ENCODE assay signal across 8 mouse cellular contexts in genomic region chr19:56396227-56396626, GRCm38 (mm10). TPM values are rescaled to one million over a fixed set of nuclear protein-coding genes. Genes with fewer than 3 reads are reported as not detected.
A peak's percentile ranks its signal among the peaks of the same experiment; 100 is the strongest.
DNase-seq lines count a peak whose midpoint lies in the region; ATAC-seq and TF ChIP-seq lines count a peak whose summit lies in the region.

No protein-coding gene starts in this region.

- no peak overlapping the region for H3K27ac ChIP-seq in forebrain, postnatal 0 days (ENCODE audit: low read depth, low read length)
- peak overlapping the region; percentile 92 for H3K27ac ChIP-seq in liver, postnatal 0 days (ENCODE audit: low read depth)

- no peak for TF ChIP-seq CTCF in forebrain, postnatal 0 days (IDR thresholded peaks at IDR 0.05; ENCODE audit: low read depth)
- TF ChIP-seq CTCF in liver, postnatal 0 days (IDR thresholded peaks at IDR 0.05; ENCODE audit: low read depth) = no peak

- peak overlapping the region; percentile 84 for H3K4me2 ChIP-seq in forebrain, postnatal 0 days (ENCODE audit: low read depth)
- H3K4me2 ChIP-seq in liver, postnatal 0 days (ENCODE audit: low read depth, low read length) = peak overlapping the region; percentile 99

- no peak for TF ChIP-seq EP300 in liver, postnatal 0 days (IDR thresholded peaks at IDR 0.05; ENCODE audit: low read depth)

- H3K4me3 ChIP-seq in forebrain, postnatal 0 days (ENCODE audit: low read depth, low read length) = peak overlapping the region; percentile 63
- peak overlapping the region; percentile 91 for H3K4me3 ChIP-seq in liver, postnatal 0 days (ENCODE audit: low read depth, low read length)

- peaks cover 4% of the 10 kb centered on the region; the same call in 1 of the 2 replicates for H3K27me3 ChIP-seq in forebrain, postnatal 0 days (ENCODE audit: insufficient read depth, low read length)
- no peaks in the 10 kb centered on the region for H3K27me3 ChIP-seq in liver, postnatal 0 days (ENCODE audit: insufficient read depth, low read length)

- no peaks in the 10 kb centered on the region for H3K36me3 ChIP-seq in forebrain, postnatal 0 days (ENCODE audit: insufficient read depth)
- no peaks in the 10 kb centered on the region for H3K36me3 ChIP-seq in liver, postnatal 0 days (replicated peaks; ENCODE audit: insufficient read depth, low read length)

- ATAC-seq in forebrain, postnatal 0 days = no peak
- no peak for ATAC-seq in liver, postnatal 0 days

- H3K9ac ChIP-seq in forebrain, postnatal 0 days = peak overlapping the region; percentile 71
- peak overlapping the region; percentile 94 for H3K9ac ChIP-seq in liver, postnatal 0 days (replicated peaks)

- WGBS in forebrain, postnatal 0 days = 41% methylated on average over 12 of the region's 12 CpGs
- WGBS in liver, postnatal 0 days (ENCODE audit: insufficient replicate concordance) = 19% methylated on average over 12 of the region's 12 CpGs

- no peaks in the 10 kb centered on the region for H3K9me3 ChIP-seq in forebrain, postnatal 0 days (ENCODE audit: low read length)
- H3K9me3 ChIP-seq in liver, postnatal 0 days (ENCODE audit: low read length) = no peaks in the 10 kb centered on the region

- peak; percentile 6 for DNase-seq in embryo, embryonic 10.5 days (ENCODE audit: low spot score)
- no peak for DNase-seq in embryo, embryonic 10 days (ENCODE audit: low spot score)
- peak; percentile 23 for DNase-seq in 416B (ENCODE audit: low read depth)
- DNase-seq in forebrain, postnatal 0 days = peak; percentile 23
- no peak for DNase-seq in liver, postnatal 0 days
- no peak for DNase-seq in frontal cortex, adult 2 months (ENCODE audit: extremely low spot score in 1 of 2, low spot score in 1 of 2)
- no peak for DNase-seq in urinary bladder, adult 18-20 months (ENCODE audit: low spot score in 2 of 2)
- DNase-seq in ovary, postnatal 14 days (ENCODE audit: low spot score) = no peak

- H3K4me1 ChIP-seq in forebrain, postnatal 0 days (ENCODE audit: insufficient read depth) = no peaks in the 10 kb centered on the region
- peaks cover 57% of the 10 kb centered on the region for H3K4me1 ChIP-seq in liver, postnatal 0 days (ENCODE audit: insufficient read depth)

RNA-seq across cellular contexts. Expression of gene Casp7, which starts 0.7 kb away (rescaled TPM):
- total RNA-seq in forebrain, postnatal 0 days (2014; rRNA removed) = 21.4 and 23.7 TPM in 2 replicates
- polyA plus RNA-seq in forebrain, postnatal 0 days (2015; fragmentation: Nextera tagmentation; extraction: Ambion mirVana) = 23.8 and 28.8 TPM in 2 replicates
- polyA plus RNA-seq in liver, postnatal 0 days (2015; fragmentation: Nextera tagmentation; extraction: Ambion mirVana) = 9.8 and 10.1 TPM in 2 replicates
- 5.1 and 5.3 TPM in 2 replicates for polyA plus RNA-seq in frontal cortex, adult 2 months (2012; rRNA removed)

RNA-seq across cellular contexts. Expression of gene Nrap, which starts 6.4 kb away (rescaled TPM):
- total RNA-seq in forebrain, postnatal 0 days (2014; rRNA removed) = 0.76 and 0.85 TPM in 2 replicates
- polyA plus RNA-seq in forebrain, postnatal 0 days (2015; fragmentation: Nextera tagmentation; extraction: Ambion mirVana) = 0.64 and 0.86 TPM in 2 replicates
- 0.16 and 0.47 TPM in 2 replicates for polyA plus RNA-seq in liver, postnatal 0 days (2015; fragmentation: Nextera tagmentation; extraction: Ambion mirVana)
- 0.46 and 0.58 TPM in 2 replicates for polyA plus RNA-seq in frontal cortex, adult 2 months (2012; rRNA removed)

Comparison
In these comparisons a context has a peak if more than half of its experiments do, and no peak if none do; other contexts are left out.
1. DNase-seq: peak in embryo, embryonic 10.5 days (single experiment), 416B (single experiment) and forebrain, postnatal 0 days (single experiment); none in embryo, embryonic 10 days (single experiment), liver, postnatal 0 days (single experiment), frontal cortex, adult 2 months (0 of 2), urinary bladder, adult 18-20 months (0 of 2) and ovary, postnatal 14 days (single experiment).